Mouse (Mus musculus) right cerebral cortex, postnatal 10 days (tissue): Measurements from ENCODE around the gene Cacna1d.

Source experiments
- DNase-seq, 2 experiments: peaks; one replicate each; pipeline ENCODE4 v3.0.0; 2021; ENCODE audit warnings: low spot score in 2 of 2

The Cacna1d gene

GRCm38 (mm10) chr14:30270350-30270749, 220.9 kb downstream of the Cacna1d start:
- DNase-seq = no peak

DNA sequence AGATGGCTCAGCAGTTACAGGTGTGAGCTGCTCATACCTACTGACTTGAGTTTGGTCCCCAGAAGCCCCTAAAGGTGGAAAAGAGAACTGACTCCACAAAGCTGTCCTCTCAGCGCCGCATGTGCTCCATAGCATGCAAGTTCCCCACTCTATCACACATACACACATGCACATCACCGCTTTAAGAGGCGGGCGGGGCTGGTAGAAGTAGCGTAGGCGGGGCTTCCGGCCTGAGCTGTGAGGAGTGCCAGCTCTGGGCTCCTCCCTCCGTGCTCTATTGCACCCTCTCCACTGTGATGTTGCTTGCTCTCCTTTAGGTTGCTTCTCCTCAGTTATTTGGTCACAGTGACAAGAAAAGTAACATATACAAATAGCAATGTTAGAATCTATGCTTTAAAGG, 225.5 kb downstream of the Cacna1d start:
- DNase-seq = no peak

DNA sequence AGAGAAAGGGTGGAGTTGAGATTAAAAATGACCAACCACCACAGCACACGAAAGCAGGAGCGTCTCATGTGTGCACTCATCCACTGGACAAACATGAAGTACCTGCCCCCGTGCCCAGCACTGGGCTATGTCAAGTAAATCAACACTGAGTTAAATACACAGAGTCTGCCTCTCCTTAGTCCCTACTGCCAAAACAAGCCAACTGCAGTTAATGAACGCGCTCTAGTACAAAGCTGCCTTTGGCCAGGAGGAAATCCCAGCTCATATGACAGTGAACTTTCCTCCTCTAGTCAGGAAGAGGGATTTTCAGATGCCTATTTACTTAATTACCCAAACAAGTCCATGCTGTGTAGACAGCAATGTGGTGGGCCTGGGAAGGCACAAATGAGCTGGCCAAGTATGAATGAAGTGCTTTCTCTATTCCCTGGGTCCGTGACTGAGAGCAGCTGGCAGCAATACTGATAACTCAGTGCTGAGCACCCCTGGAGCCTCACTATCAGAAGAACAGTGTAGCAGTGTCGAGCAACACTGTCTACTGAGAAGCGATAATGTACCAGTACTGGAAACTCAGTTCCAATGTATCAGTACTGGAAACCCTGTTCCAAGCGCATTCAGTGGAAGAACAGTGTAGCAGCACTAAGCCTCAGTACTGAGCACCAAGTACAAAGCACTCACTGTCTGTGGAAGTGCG, 229.5 kb downstream of the Cacna1d start:
- no peak for DNase-seq

DNA sequence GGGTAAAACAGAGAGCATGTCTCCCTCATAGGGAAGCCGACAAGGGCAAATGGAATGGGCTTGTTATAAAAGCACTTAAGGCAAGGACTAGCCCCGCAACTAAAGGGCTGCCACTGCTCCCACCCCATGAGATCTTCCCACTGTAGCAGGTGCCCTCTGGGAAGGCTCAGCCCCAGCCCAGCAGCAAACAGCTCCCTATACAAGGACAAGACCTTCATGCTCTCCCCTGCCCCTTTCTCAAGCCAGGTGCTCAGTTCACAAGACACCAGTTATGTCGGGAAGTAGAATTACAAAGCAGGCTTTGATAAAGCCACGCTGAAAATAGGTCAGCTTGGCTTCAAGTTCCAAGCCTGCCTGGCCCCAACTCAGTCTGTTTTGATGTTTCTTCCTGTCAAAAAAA, 233.6 kb downstream of the Cacna1d start:
- no peak for DNase-seq

DNA sequence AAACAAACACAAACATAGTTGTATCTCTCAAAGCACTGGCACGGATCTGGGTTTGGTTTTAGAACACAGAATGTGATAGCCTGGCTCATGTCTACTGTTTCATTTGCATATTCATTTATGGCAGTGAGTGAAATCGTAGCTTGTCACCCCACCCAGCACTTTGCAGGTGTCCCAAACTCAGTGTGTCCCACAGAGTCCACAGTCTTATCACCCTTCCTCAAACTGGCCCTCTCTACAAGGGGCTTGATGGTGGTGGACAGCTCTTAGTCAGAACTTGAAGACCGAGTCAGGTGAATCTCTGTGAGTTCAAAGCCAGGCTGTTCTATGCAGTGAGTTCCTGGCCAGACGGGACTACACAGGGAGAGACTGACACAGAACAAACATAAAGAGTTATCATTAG, 234.8 kb downstream of the Cacna1d start:
- DNase-seq = no peak

DNA sequence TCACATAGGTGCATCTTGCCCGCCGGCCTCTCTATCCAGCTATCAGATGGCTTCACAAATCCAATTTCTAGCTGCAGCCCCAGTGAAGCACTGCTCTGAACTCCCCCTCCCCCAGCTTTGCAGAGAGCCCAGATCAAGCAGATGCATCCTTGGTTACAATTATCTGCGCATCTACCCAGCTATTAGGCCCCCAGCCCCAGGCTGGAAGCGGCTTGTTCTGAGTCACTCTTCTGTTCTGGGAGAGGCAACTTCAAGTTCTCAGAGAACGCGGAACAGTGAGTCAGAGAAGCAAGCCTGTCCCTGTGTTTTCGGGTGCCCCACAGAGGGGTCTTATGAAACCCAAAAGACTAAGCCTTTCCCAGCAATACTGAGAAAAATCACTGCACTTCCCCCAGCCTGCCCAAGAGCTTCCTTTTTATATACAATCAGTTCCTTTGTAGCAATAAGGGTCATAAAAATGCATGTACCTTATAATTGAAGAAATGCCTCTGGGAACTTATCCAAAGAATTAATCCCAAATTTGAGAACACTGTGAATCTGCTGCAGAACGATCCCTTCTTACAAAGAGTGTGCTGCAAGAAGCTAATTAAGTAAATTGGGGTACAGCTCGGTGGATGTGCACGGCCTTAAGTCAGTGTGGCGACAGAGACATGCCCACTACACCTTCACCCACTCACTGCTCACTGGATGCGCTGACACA, 235.4 kb downstream of the Cacna1d start:
- peak in 1 of 2 experiments; percentile 54 for DNase-seq

GRCm38 (mm10) chr14:30254776-30255175, 236.5 kb downstream of the Cacna1d start:
- peak in 1 of 2 experiments; percentile 13 for DNase-seq

DNA sequence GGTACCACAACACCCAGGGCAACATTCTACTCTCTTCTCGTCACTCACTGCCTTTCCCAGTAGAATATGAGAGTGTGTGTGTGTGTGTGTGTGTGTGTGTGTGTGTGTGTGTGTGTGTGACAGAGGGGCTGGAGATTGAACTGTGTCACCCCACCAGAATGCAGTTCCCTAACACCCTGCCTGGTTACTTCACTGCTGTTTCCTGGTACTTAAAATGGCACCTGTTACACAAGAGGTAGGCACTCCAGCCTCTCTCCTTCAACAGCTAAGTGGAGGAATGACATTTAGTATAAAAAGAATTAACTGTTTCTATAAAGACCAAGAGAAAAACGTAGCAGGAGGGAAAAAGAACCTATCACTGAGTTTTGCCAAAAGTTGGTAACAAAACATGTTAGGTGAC, 238.4 kb downstream of the Cacna1d start:
- peak in 1 of 2 experiments; percentile 9 for DNase-seq

- DNase-seq = peak in 1 of 2 experiments; percentile 14
Measured at GRCm38 (mm10) chr14:30251351-30251750, 239.9 kb downstream of the Cacna1d start.

- peak in 1 of 2 experiments; percentile 18 for DNase-seq
Measured at GRCm38 (mm10) chr14:30249591-30249990, 241.7 kb downstream of the Cacna1d start.

DNA sequence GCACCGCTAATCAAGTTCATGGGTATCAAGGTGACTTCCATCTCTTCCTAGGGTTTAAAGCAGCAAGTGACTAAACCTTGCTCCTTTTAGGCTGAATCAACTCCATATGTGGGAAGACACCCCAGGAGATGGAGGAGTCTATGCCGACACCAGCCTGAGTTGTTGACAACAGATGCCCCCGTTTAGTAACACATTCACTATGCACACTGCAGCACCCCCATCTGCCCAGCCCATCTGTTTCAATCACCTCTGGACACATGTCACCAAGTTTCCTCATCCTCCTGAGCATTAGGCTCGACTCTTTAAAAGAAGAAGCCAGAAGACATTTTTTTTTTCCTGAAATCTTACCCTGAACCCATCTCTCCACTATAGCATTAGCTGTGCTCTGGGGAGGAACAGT, 242.4 kb downstream of the Cacna1d start:
- peak in 1 of 2 experiments; percentile 22 for DNase-seq

DNA sequence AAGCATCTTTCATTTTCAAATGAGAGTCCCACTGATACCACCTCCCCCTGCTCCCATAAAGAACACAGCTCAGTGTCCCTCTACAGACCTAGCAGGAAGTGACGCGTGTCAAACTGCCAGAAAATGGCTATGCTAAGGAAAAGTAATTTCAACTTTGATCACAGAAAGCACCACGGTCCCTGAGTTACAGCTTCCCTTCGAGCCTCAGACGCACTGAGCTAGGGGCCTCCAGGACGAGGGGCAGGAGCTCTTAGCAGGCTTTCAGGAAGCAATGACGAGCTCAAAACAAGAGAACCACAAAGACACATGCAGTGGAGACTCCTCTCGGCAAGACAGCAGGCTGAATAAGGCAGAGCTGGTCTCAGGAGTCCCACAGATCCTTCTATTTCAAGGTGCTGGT, 243.1 kb downstream of the Cacna1d start:
- DNase-seq = peak in 1 of 2 experiments; percentile 16

DNA sequence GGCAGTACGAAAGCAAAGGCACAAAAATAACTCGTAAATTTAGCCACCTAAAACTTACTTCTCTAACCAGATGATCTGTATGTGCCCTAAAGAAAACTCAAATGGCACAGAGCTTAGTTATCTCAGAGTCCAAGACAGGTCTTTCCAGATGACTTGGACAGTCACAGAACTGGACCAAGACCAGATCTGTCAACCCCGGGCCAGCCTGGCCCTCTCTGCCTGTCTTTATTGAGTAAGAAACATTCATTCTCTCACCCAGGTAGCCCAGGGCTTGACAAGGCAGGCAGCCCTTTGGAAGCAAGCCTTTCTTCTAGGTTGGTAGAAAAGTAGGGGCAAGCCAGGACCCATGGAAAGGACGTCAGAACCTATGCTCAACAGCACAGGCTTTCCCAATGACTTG, 243.6 kb downstream of the Cacna1d start:
- no peak for DNase-seq

DNA sequence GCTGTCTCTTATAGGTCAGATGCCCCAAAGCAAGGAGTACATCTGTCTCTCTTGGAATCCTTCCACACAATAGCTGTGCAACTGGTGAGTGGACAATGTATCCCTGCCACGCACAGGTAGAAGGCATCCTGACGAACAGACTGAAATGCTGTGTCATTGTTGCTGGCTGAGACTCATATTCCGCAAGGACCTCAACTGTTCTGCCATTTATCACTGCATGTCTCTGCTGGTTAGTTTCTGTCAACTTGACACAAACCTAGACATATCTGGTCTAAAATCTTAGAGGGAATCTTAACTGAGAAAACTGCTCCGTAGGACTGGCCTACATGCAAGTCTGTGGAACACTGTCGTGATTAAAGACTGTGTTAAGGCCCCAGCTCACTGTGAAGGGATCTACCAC, 246.5 kb downstream of the Cacna1d start:
- DNase-seq = no peak

- no peak for DNase-seq
Measured at GRCm38 (mm10) chr14:30242818-30243205, 248.4 kb downstream of the Cacna1d start.

- peak in 1 of 2 experiments; percentile 15 for DNase-seq
Measured at GRCm38 (mm10) chr14:30242166-30242817, 249.0 kb downstream of the Cacna1d start.

- DNase-seq = peak in 1 of 2 experiments; percentile 13
Measured at GRCm38 (mm10) chr14:30240916-30241515, 250.2 kb downstream of the Cacna1d start.

DNA sequence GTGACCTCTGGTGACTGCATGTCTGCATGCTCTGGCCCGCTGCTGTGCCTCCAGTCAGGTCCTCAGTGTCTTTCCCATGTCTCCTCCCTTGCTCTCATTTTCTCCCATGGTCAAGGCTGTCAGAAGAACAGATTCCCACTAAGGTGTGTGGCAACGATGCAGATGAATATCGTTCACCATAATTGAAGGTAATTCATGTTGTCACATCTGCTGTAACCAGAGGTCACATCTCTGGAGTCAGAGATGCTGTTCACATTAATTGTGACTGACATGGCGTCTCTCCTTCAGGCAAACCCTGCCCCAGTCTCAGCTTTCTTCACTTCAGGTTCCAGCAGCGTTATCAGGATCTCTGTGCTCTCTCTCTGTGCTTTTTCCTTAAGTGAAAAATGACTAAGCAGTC, 252.4 kb downstream of the Cacna1d start:
- DNase-seq = no peak

GRCm38 (mm10) chr14:30225161-30225560, 266.1 kb downstream of the Cacna1d start:
- peak in 1 of 2 experiments; percentile 17 for DNase-seq

- peak in 1 of 2 experiments; percentile 16 for DNase-seq
Measured at GRCm38 (mm10) chr14:30222101-30222500, 269.2 kb downstream of the Cacna1d start.

GRCm38 (mm10) chr14:30219851-30220250, 271.4 kb downstream of the Cacna1d start:
- no peak for DNase-seq

DNA sequence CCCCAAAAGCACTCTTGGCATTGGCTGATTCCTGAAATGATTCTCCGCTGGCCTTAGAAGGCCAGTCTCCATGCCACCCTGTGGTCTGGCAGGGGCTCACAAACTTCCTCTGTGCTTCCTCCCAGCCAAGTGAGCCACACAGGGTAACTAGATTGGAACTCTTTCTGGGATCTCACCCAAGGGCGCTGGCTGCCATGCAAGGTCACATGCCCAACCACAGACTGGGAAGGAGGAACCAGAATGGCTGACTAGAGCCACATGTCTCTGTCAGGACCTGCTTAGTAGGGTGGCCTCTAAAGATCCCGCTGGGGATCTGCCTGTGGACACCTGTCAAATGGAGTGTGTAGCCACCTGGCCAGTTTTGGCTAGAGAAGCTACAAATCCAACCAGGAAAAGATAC, 273.1 kb downstream of the Cacna1d start:
- peak; percentile 81 to 82 for DNase-seq
